Mouse (Mus musculus): ENCODE data around the gene Galnt4.

The Galnt4 gene

DNA sequence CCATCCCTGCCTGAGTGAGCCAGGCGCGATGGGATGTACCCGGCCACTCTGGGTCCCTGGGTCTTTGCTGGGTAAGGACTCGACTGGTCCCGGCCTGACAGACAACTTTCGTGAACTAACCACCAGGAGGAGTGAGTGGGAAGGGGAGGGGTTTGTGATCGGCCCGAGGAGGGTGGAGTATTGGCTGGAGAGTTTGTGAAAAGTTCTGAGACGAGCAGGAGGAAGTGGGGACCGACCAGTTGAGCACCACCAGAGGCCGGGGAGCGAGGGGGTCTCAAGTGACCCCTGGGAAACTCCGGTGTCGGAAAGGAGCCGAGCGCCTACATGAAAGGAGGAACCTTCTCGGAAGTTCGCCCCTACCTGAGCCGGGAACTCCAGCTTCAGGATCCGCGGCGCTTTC lies at the start of gene Galnt4:
Gene Galnt4, plus strand, starts transcription at position 196 of the 400 bp plus-strand sequence.
- DNase-seq: peak; percentile 61

DNA sequence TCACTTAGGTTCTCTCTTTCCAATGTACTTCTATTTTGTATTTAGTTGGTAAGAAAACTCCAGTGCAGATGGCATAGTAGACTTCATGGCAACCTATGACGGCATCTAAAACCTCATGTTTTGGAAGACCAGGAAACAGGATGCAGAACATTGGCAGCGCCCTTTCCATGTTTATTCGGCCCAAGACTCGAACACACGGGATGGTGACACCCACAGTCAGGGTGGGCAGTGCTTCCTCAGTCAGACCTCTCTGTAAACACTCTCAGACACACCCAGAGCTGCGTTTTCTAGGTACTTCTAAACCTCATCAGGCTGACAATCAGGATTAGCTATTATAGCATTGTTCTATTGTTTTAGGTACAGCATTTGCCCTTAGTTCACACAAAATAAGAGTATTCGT lies 47.4 kb upstream of the Galnt4 start:
- DNase-seq: no peak

DNA sequence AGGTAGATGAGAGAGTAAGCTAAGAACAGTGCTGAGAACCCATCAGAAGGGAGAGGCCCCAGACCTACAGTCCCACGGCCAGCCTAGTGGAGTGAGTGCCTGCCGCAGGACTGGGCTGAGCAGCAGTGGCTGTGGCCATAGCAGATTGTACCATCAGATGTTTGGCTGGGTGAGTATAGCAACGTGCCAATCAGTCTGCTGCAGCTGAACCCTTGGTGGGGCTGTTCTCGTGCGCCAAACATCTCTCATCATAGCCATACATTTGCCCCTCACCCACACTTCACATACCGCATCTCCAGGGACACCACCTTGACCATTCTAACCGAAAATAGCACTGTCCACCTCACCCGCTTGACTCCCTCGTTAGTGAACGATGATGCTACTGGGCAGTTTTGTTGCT lies 46.5 kb upstream of the Galnt4 start:
- DNase-seq: no peak

GRCm38 (mm10) chr10:99062546-99062945 lies 45.4 kb upstream of the Galnt4 start:
- DNase-seq: no peak

- no peak for DNase-seq
Measured at GRCm38 (mm10) chr10:99076113-99076895, 31.7 kb upstream of the Galnt4 start.

- DNase-seq: no peak
Measured at GRCm38 (mm10) chr10:99078621-99079020, 29.3 kb upstream of the Galnt4 start.

GRCm38 (mm10) chr10:99081569-99081990 lies 26.4 kb upstream of the Galnt4 start:
- no peak for DNase-seq

GRCm38 (mm10) chr10:99083431-99084003 lies 24.4 kb upstream of the Galnt4 start:
- DNase-seq: peak; percentile 13

DNA sequence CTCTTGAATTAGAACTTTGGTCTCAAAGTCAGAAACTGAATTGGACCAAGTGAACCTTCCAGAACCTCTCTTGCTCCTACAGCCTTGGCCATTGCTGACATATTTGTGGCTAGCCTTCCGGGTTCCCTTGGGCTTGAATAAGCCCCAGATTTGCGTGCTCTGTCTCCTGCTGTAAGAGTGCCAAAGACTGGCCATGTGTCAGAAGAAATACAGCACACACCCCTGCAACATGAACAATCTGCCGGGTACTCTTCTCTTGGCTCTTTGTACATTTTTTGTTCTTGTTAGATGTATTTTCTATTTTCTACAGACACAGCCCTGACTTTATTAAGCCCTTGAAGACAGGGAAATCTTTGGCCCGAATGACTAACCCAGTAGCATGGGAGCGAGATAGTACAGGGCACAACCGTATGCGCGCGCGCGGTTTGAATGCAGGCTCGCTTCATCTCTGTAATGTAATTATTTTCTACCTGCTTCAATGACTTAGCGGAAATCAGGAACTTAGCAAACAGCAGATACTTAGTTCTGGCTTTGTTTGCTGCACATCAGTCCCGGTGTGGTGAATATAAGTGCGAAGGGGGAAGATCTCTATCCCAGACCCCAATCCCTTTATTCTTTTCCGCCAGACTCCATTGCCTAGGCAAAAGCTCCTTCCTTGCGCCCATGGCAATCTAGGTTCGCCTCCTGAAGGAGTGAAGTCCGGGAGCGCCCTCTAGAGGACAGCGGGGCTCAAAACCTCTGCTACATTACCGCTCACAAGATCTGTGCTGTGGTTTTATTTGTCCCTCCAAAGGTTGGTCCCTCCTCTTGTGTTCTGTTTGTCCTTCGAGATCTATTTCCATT lies 23.3 kb upstream of the Galnt4 start:
- DNase-seq: peak; percentile 94

- DNase-seq: no peak
Measured at GRCm38 (mm10) chr10:99085240-99085587, 22.7 kb upstream of the Galnt4 start.

DNA sequence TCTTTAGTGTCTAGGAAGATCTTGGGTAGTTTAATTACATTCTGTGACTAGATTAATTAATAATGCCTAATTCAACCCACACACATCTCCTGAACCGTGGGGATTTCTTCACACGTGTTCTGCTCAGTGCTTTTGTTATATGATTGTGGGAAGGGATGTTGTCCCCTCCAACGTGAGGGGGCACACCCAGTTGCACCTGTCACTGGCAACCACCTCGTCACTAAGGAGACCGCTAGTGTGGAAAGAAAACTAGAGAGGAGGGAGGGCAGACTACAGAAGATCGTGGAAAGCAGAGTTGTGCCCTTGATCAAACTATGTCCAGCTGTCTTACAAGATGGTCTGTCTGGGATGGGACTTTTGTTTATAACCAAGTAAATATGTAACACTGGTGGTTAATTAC lies 21.9 kb upstream of the Galnt4 start:
- no peak for DNase-seq

DNA sequence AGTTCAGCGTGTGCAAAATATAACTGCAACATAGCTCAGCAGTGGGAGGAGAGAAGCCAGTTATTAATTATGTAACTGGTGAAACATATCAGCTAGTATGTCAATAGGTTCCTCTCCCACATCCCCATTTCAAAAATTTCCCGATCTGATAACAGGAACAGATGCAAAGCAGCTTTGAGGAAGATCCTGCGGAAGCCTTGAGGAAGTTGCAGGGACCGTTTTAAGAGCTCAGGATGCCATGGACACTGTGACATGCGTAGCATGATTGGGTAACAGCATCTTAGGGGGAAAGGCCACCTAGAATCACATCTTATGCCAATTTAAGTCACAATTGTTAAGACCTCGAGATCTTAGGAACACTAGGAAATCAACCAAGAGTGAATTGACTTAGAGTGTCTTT lies 18.1 kb upstream of the Galnt4 start:
- DNase-seq: no peak

GRCm38 (mm10) chr10:99093364-99093763 lies 14.6 kb upstream of the Galnt4 start:
- DNase-seq: no peak

DNA sequence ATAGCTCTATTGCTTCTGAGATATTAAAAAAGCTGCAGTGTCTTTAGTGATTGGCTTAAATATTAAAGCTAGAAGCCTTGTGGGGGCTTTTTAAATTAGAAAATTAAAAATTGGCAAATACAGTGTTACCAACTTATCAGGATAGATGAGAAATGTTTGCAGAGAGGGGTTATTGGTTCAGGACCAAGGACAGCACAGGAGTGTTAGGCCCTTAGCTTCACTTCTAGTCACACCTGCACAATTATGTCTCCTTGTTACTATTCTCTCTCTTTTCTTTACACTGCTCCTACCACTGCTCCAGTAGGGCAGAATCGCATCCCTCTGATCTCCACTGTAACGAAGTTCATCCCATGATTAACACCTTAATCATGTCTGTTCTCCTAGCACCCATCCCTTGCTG lies 12.8 kb upstream of the Galnt4 start:
- no peak for DNase-seq

- peak; percentile 42 for DNase-seq
Measured at GRCm38 (mm10) chr10:99097374-99097773, 10.6 kb upstream of the Galnt4 start.

- DNase-seq: no peak
Measured at GRCm38 (mm10) chr10:99105522-99105921, 2.4 kb upstream of the Galnt4 start.

DNA sequence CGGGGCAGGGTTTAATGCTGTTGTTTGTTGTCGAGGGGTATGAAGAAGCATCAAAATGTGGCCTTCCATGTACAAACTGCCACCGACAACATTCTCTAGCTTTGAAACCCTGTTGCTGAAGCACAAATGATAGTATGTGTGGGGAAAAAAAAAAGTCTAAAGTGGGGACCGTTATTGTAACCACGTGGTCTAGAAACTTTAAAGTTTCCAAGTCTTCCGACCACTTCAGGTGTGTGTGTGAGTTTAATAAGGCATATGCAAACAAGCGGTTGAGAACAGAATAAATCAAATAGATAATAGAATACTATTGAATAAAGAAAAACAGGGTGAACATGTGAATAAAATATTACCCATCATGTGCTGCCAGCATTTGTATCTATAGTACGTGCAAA lies 1.7 kb upstream of the Galnt4 start:
- DNase-seq: no peak

- peak; percentile 90 for DNase-seq
Measured at GRCm38 (mm10) chr10:99106703-99107631, 992 bp upstream of the Galnt4 start, which contains the start of gene Poc1b. Poc1b (plus strand) TSS chr10:99107036.

GRCm38 (mm10) chr10:99108431-99108982 lies 548 bp downstream of the Galnt4 start:
- no peak for DNase-seq

DNA sequence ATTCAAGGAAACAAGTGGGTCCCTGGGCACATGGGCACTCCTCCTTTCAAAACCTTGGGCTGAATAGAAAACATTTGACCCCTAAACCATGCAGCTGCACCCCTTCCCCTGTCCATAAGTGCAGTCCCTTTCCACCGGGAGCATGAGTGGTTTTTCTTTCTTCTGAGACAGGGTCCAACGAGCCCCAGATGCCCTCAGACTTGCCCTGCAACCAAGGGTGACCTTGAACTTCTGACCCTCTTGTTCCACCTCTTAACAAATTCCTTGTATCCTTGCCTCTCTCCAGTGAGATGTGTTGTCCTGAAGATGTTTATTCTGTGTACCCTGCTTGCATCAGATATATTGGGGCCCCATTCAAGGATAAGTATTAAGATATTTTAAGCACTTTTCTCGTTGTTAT lies 5.6 kb downstream of the Galnt4 start:
- DNase-seq: no peak

GRCm38 (mm10) chr10:99114295-99114694 lies 6.3 kb downstream of the Galnt4 start:
- no peak for DNase-seq
